Mouse (Mus musculus): Measurements from ENCODE around the gene Shtn1.

Shtn1 gene

GRCm38 (mm10) chr19:58974126-58974525 lies 101.8 kb downstream of the Shtn1 start:
- no peak for DNase-seq (ENCODE audit: low read depth, low spot score)

GRCm38 (mm10) chr19:58970826-58971225 lies 105.1 kb downstream of the Shtn1 start:
- no peak for DNase-seq (ENCODE audit: low read depth, low spot score)

DNA sequence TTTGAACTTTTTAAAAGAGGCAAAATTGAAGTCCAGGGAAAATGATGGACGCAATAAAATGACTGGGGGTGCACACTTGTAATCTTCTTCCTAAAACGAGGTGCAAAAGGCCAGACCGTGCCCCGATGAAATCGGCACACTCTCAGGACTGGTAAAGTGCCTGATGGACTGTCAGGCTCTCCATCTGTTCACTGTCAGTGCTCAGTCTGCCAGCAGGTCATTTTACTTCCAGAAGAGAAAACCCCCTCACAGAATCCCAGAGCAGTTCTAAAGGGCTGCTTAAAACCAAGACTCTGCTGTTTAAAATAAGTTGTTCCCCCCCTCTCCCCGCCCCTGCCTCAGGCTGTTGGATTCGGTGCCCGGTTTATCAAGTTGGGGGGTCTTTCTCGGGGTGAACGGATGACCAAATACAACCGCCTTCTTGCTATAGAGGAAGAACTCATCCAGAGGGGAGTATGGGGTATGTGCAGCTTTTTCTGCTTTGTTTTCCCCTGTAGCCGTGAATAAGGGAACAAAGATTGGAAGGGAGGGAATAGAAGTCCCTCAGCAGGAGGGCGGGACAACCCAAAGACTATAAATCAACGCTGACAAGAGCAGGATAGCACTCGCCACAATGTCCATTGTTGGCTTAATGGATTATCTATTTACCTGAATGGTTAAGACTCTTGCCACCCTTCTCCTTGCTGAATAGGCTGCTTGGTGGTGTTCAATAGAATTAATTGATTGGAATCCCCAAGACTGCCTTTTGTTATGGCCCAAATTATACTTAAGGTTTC lies 107.0 kb downstream of the Shtn1 start:
- peak; percentile 67 for DNase-seq (ENCODE audit: low read depth, low spot score)

DNA sequence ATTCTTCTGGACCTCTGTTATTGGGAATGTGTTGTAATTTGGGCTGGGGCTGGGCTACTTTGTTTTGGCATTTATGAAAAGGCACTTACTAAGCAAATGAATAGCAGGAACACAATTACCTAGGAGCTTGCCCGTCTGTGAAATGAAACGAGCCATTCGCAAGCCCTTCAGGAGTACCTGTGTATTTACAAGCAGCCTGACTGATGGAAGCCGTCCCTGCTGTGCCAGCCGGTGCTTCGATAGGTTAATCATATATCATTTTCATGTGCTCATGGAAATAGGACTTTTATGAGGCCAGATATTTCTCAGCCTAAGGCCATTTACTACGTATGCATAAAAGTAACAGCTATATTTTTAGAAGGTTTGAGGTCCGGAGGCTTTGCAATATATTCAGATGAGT lies 112.9 kb downstream of the Shtn1 start:
- no peak for DNase-seq (ENCODE audit: low read depth, low spot score)

GRCm38 (mm10) chr19:58954779-58955178 lies 121.1 kb downstream of the Shtn1 start:
- no peak for DNase-seq (ENCODE audit: low read depth, low spot score)

- no peak for DNase-seq (ENCODE audit: low read depth, low spot score)
Measured at GRCm38 (mm10) chr19:58952236-58952635, 123.7 kb downstream of the Shtn1 start.

- no peak for DNase-seq (ENCODE audit: low read depth, low spot score)
Measured at GRCm38 (mm10) chr19:58951521-58951920, 124.4 kb downstream of the Shtn1 start.

DNA sequence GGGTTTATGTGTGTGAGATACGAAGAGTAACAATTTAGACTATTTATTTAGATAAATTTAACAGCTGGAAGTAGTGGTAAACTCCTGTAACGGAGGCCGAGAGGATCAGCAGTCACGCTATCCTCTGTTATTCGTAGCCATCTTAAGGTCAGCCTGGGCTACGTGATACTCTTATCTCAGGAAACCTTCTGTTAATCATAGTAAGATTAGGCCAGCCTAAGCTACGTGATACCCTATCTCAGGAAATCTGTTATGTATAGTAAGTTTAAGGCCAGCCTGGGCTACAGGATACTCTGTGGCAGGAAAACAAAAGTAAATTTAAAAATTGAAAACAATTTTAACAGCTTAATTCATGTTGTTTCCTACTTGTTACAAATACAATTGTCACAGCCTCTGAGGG lies 129.9 kb downstream of the Shtn1 start:
- no peak for DNase-seq (ENCODE audit: low read depth, low spot score)

DNA sequence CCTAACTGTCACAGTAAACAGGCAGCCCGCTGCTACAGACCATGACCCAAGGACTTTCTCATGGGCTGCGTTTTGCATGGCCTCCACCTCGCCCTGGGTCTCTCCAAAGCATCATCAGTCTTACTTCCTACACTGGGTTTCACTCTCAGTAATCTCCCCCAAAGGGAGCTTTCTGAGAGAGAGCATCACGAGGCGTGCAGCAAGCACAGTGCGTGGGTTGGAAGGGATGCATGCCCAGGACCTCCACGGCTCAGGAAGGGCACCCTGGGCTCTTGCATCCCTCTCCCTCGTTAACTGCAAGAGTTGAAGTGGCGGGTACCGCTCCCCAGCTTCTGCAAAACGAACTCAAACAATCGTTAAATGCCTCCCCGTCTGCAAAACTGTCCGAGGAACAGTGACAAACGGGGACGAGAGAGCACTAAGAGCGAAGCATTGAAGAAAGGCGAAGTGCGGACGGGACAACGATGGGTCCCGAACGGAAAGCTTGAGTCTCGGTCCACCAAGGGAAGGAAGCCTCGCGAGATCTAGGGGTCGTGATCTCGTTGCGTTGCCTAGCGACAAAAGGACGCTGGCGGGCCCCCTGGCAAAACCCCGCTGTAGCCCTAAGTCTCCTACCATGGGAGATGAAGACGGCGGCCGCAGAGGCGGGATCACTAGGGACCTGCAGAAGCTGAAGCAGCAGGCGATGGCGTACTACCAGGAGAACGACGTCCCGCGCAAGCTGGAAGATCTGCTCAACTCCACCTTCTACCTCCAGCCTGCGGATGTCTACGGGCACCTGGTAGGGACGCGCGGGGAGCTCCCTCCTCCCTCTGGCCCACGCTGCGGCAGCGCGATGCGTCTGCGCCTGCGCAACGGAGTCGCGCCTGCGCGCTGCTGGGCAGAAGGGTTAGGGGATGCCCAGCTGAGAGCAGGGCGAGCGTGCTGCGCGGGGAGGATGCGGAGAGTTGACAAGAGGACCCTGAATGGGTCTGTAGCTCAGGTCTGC lies 132.8 kb downstream of the Shtn1 start, which contains the start of the genes Eno4 and Hspa12a:
Gene Eno4, plus strand, starts transcription at position 585 of the 988 bp plus-strand sequence.
Gene Hspa12a, minus strand, starts transcription at position 814 of the 988 bp plus-strand sequence.
- DNase-seq (ENCODE audit: low read depth, low spot score): peak; percentile 98

GRCm38 (mm10) chr19:58933062-58933461 lies 142.8 kb downstream of the Shtn1 start:
- no peak for DNase-seq (ENCODE audit: low read depth, low spot score)

GRCm38 (mm10) chr19:58931081-58931800 lies 144.7 kb downstream of the Shtn1 start:
- DNase-seq (ENCODE audit: low read depth, low spot score): no peak

Data from brain, adult 2 months (tissue).